Mouse (Mus musculus) G1E (cell line): Measurements from ENCODE around the gene Mfng. TPM values are rescaled to one million over a fixed set of nuclear protein-coding genes. Genes with fewer than 3 reads are reported as not detected.

Experiments used
- ATAC-seq: 2 replicates; pipeline ENCODE4 v1.8.0; 2016; ENCODE audit warnings: mild to moderate bottlenecking; ENCODE audit not compliant: insufficient number of reproducible peaks, poor library complexity, low FRiP score, severe bottlenecking; ENCODE audit errors: extremely low read depth
- DNase-seq: peaks from one replicate; pipeline ENCODE4 v3.0.0; 2012; ENCODE audit warnings: low spot score
- H3K27me3 ChIP-seq: 2 replicates; pipeline ENCODE4 v1.6.1; 2012; ENCODE audit warnings: mild to moderate bottlenecking, low read length, inconsistent platforms; ENCODE audit not compliant: insufficient read depth
- H3K36me3 ChIP-seq: replicated peaks from 2 replicates; pipeline ENCODE3; 2012; ENCODE audit warnings: mild to moderate bottlenecking, inconsistent platforms
- H3K4me1 ChIP-seq: 2 replicates; pipeline ENCODE4 v1.6.1; 2012; ENCODE audit warnings: low read depth, low read length, inconsistent platforms, mixed read lengths; ENCODE audit not compliant: insufficient read depth
- H3K4me3 ChIP-seq: 2 replicates; pipeline ENCODE4 v1.5.1; 2012; ENCODE audit warnings: low read depth, mild to moderate bottlenecking, inconsistent platforms, low read length, moderate library complexity, mixed read lengths
- H3K9me3 ChIP-seq: replicated peaks from 2 replicates; pipeline ENCODE4 v1.6.1; 2012; ENCODE audit warnings: inconsistent platforms
- CTCF ChIP-seq: IDR thresholded peaks from 2 replicates; pipeline ENCODE4 v1.5.1; 2012; ENCODE audit warnings: low read depth, low read length, inconsistent platforms, mixed read lengths
- GATA1 ChIP-seq: IDR thresholded peaks from 2 replicates; pipeline ENCODE4 v1.6.1; 2012; ENCODE audit warnings: borderline replicate concordance, low read length, inconsistent platforms, mixed read lengths
- GATA2 ChIP-seq: IDR thresholded peaks from 2 replicates; pipeline ENCODE4 v1.6.1; 2012; ENCODE audit warnings: low read depth, low read length, inconsistent platforms, borderline replicate concordance
- POLR2AphosphoS5 ChIP-seq: IDR thresholded peaks from 2 replicates; pipeline ENCODE4 v1.6.1; 2012; ENCODE audit warnings: low read depth, low read length, inconsistent platforms; ENCODE audit not compliant: insufficient replicate concordance
- TAL1 ChIP-seq: conservative IDR thresholded peaks from 2 replicates; pipeline ENCODE4 v1.6.1; 2012; ENCODE audit warnings: low read depth, low read length, inconsistent platforms, mixed read lengths
- polyA plus RNA-seq: library from polyadenylated mRNA; stranded (reverse); fragments of >175 nt; gene quantifications from 2 replicates; pipeline ENCODE4 v1.2.3, GENCODE M21; 2012
- total RNA-seq, 2 experiments: library from RNA; stranded (forward) in 1 of 2; stranded (reverse) in 1 of 2; fragments of 200-1000 nt in 1 of 2; fragments of >200 nt in 1 of 2; fragmentation: Nextera tagmentation in 1 of 2; gene quantifications; 2 replicates each; pipeline ENCODE4 v1.2.3; 2014 to 2017

Gene Mfng
- total and polyA plus RNA-seq, 3 experiments: not detected

GRCm38 (mm10) chr15:78790451-78790850 is 17.2 kb upstream of the Mfng start:
- no peak overlapping the region for H3K4me3 ChIP-seq
- TF ChIP-seq GATA1 (no peak), TAL1 (no peak), GATA2 (no peak), POLR2AphosphoS5 (no peak), CTCF (no peak)
- no peaks in the 10 kb centered on the region for H3K4me1 ChIP-seq
- ATAC-seq: no peak
- peaks cover 11% of the 10 kb centered on the region; the same call in 1 of the 2 replicates for H3K27me3 ChIP-seq
- no peaks in the 10 kb centered on the region for H3K36me3 ChIP-seq
- no peak for DNase-seq
- H3K9me3 ChIP-seq: no peaks in the 10 kb centered on the region

GRCm38 (mm10) chr15:78789721-78790323 is 16.5 kb upstream of the Mfng start:
- H3K4me1 ChIP-seq: no peaks in the 10 kb centered on the region
- peaks cover 7% of the 10 kb centered on the region; the same call in 1 of the 2 replicates for H3K27me3 ChIP-seq
- no peaks in the 10 kb centered on the region for H3K9me3 ChIP-seq
- no peaks in the 10 kb centered on the region for H3K36me3 ChIP-seq
- DNase-seq: no peak
- no peak for ATAC-seq
- no peak overlapping the region for H3K4me3 ChIP-seq
- TF ChIP-seq GATA2 (no peak), POLR2AphosphoS5 (no peak), GATA1 (no peak), CTCF (no peak), TAL1 (no peak)

GRCm38 (mm10) chr15:78788042-78788441 is 14.8 kb upstream of the Mfng start:
- ATAC-seq: no peak
- H3K4me1 ChIP-seq: no peaks in the 10 kb centered on the region
- H3K9me3 ChIP-seq: no peaks in the 10 kb centered on the region
- no peak overlapping the region for H3K4me3 ChIP-seq
- peaks cover 5% of the 10 kb centered on the region; the same call in 1 of the 2 replicates for H3K27me3 ChIP-seq
- no peaks in the 10 kb centered on the region for H3K36me3 ChIP-seq
- DNase-seq: no peak
- TF ChIP-seq POLR2AphosphoS5 (no peak), TAL1 (no peak), GATA2 (no peak), CTCF (no peak), GATA1 (no peak)

- Histone ChIP-seq H3K4me1 (no peaks in the 10 kb centered on the region), H3K4me3 (no peak overlapping the region), H3K9me3 (no peaks in the 10 kb centered on the region), H3K36me3 (no peaks in the 10 kb centered on the region), H3K27me3 (peaks cover 5% of the 10 kb centered on the region; the same call in 1 of the 2 replicates)
- no peak for DNase-seq
- no peak for TF ChIP-seq TAL1
- no peak for TF ChIP-seq POLR2AphosphoS5
- no peak for TF ChIP-seq GATA1
- no peak for TF ChIP-seq CTCF
- TF ChIP-seq GATA2: no peak
- no peak for ATAC-seq
Observed at GRCm38 (mm10) chr15:78787287-78787856, 14.1 kb upstream of the Mfng start.

GRCm38 (mm10) chr15:78786411-78786818 is 13.1 kb upstream of the Mfng start:
- Histone ChIP-seq H3K9me3 (no peaks in the 10 kb centered on the region), H3K36me3 (no peaks in the 10 kb centered on the region), H3K4me1 (no peaks in the 10 kb centered on the region), H3K4me3 (no peak overlapping the region), H3K27me3 (peaks cover 5% of the 10 kb centered on the region; the same call in 1 of the 2 replicates)
- ATAC-seq (no peak), DNase-seq (no peak)
- TF ChIP-seq GATA2 (no peak), GATA1 (no peak), TAL1 (no peak), POLR2AphosphoS5 (no peak), CTCF (no peak)

GRCm38 (mm10) chr15:78785961-78786360 is 12.7 kb upstream of the Mfng start:
- TF ChIP-seq TAL1: no peak
- TF ChIP-seq GATA2: no peak
- TF ChIP-seq POLR2AphosphoS5: no peak
- TF ChIP-seq CTCF: no peak
- TF ChIP-seq GATA1: no peak
- Histone ChIP-seq H3K36me3 (no peaks in the 10 kb centered on the region), H3K27me3 (peaks cover 5% of the 10 kb centered on the region; the same call in 1 of the 2 replicates), H3K9me3 (no peaks in the 10 kb centered on the region), H3K4me1 (no peaks in the 10 kb centered on the region), H3K4me3 (no peak overlapping the region)
- DNase-seq (no peak), ATAC-seq (no peak)
